Mouse (Mus musculus) gastrocnemius, postnatal 10 days (tissue): ENCODE measurements around the gene Gm10964. TPM values are rescaled to one million over a fixed set of nuclear protein-coding genes. Genes with fewer than 3 reads are reported as not detected.
"Not testable (repeated sequence)": the region's sequence is repeated elsewhere in the genome, so short reads cannot be mapped to it uniquely, and the experiment has no call there.

Experiments
- DNase-seq: peaks from one replicate; pipeline ENCODE4 v3.0.0; 2021; ENCODE audit warnings: mixed read lengths
- total RNA-seq, 2 experiments: library from RNA; stranded (reverse); gene quantifications; 2 replicates each; pipeline ENCODE4 v1.2.3; 2021

Gm10964 gene
- total RNA-seq, 2 experiments from 2014 or later, result not detected

DNA sequence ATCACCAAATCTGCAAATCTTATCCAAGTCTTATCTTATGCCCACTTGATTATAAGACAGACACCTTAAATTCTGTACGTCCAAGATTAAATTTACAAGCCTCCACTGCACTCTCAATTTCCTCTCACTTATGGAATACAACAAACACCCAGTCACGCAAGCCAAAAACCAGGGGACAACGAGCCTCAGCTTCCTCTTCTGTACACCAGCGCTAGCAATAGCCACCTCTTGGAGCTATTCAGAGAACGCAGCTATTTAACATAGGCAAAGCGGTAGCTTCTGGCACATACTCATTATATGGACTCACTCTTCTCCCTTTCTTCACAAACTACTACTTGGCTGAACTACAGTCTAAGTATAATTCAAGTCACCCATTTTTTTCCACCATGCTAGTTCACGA lies 40.0 kb downstream of the Gm10964 start:
- no peak for DNase-seq

DNA sequence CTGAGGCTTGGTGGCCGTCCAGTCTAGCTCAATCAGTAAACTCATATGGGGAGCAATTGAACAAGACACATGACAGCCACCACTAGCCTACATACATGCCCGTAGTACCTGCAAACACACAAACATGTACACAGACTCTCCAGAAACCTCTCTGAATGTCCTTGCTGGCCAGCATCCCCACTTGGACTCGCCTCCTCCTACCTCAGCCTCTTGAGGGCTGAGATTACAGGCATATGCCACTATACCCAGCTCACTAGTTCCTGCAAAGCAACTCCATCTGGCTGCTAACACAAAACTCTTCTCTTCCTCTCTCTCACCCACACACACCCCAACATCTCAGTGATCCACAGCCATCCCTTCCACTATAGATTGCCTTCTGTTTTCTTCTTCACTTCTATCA lies 41.1 kb downstream of the Gm10964 start:
- DNase-seq, result no peak

GRCm38 (mm10) chr3:103780777-103781176 lies 41.6 kb downstream of the Gm10964 start:
- no peak for DNase-seq

DNA sequence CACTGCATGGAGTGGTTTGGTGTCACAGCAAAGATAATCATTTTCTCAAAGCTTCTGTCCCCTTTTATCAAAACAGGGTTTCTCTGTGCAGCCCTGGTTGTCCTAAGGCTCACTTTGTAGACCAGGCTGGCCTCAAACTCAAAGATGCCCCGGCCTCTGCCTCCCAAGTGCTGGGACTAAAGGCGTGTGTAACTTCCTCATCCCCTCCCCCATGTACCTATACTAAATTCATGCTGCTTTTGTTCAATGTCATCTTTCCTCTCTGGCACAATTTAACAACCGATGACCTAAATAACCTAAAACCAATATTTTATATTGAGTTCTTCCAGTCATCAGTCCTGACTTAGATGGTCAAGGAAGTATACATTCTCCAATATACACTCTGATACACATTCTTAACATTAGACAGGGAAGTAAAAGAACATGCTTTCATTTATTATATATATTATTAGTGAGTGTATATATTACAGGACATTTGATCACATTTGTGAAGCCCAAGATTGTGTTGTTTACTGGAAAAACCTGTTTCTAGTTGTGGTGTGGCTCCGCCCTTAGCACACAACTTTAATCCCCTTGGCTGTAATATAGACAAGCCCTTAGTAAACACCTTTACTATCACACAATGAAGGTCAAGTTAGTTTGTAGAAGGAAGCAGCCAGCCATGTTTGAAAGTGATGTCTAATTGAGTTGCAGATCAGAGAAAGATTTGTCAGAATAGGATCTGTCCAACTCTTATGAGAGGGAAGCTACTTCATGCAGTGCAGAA lies 43.9 kb downstream of the Gm10964 start:
- no peak for DNase-seq

- DNase-seq, result no peak
These were observed 48.1 kb downstream of the Gm10964 start for GRCm38 (mm10) chr3:103787225-103787624.

DNA sequence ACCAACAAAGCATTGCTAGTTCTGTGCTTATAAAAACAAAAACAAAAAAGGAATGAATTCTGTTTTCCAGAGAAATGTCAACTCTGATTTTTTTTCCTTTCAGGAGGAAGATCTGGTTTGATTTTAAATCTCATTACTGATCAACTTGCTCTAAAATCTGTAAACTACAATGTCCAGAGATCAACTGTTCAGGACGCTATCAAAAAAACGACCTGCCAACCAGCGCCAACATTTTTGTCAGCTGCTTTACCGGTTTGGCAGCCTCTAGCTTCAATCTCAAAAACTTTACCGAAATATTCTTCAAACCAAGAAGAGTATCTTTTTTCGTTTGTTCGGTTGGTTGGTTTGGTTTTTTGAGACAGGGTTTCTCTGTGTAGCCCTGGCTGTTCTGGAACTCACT lies 49.9 kb downstream of the Gm10964 start:
- DNase-seq, result no peak

- no peak for DNase-seq
These were observed 50.8 kb downstream of the Gm10964 start for GRCm38 (mm10) chr3:103789891-103790345.

- DNase-seq, result no peak
These were observed 51.4 kb downstream of the Gm10964 start for GRCm38 (mm10) chr3:103790346-103791145.

DNA sequence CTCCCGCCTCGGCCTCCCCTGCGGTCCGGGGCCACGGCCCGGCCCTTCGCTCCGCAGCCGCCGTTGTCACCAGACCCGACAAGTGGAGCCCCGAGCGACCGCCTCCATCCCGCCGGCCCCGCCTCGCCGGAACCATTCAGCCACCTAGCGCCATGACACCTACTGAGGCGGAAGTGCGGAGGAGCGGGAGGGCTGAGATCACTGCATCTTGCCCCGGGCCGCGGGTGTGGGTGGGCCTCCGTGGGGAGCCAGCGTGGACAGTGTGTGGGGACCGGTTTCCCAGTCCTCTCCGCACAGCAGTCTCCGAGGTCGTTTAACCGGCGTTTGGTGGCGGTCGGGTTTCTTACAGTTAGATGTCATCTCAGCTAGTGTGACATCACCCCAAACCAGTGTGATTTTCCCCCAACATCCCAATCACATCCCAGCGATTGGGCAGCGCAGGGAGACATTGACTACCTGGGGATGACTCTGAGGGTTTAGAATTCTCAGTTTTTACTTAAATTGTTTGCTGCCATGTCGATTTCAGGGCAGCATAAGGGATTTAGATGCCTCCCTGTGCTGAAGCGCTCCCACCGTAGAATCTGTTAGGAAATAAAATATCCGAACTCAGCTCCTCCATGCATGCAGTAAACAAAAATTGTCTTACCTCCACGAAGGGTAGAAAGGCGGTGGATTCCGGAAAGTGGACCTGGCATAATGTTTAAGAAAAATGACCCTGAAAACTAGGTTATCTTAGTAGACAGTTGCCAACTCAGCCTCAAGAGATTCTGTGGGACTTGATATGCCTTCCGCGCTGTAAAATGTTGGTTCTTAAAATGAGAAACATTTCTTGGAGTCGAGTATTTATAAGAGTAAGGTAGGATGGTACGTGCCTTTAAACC lies 52.3 kb downstream of the Gm10964 start, which contains the start of gene Hipk1:
Gene Hipk1, minus strand, starts transcription at position 334 of the 881 bp plus-strand sequence.
- peak; percentile 90 for DNase-seq

GRCm38 (mm10) chr3:103792111-103792406 lies 52.9 kb downstream of the Gm10964 start:
- not testable (repeated sequence) for DNase-seq

- DNase-seq, result no peak
These were observed 53.4 kb downstream of the Gm10964 start for GRCm38 (mm10) chr3:103792566-103792965.

Other genes with a start within 250 kb of the Gm10964 start
- under 1 TPM in 1 of 2 experiments, not detected in 1; 0.36 TPM for gene Syt6, start 164.1 kb upstream of the Gm10964 start, total RNA-seq
- gene Atg4a-ps, start 93.3 kb upstream of the Gm10964 start, total RNA-seq, result 1 to 10 TPM in 1 of 2 experiments, under 1 TPM in 1; 0.14 to 5.3 TPM
- 10 to 100 TPM in 1 of 2 experiments, 1 to 10 TPM in 1; 10.0 to 15.0 TPM for gene Olfml3, start 1.4 kb upstream of the Gm10964 start, total RNA-seq
- gene Hipk1, start 52.2 kb downstream of the Gm10964 start, total RNA-seq, result 10 to 100 TPM; 52.1 to 59.8 TPM
- gene Dclre1b, start 70.1 kb downstream of the Gm10964 start, total RNA-seq, result 1 to 10 TPM; 5.6 to 6.5 TPM
- gene Ap4b1, start 70.2 kb downstream of the Gm10964 start, total RNA-seq, result 10 to 100 TPM in 1 of 2 experiments, 1 to 10 TPM in 1; 9.8 to 13.5 TPM
- not detected for gene Gm43064, start 70.2 kb downstream of the Gm10964 start, total RNA-seq
- under 1 TPM; 0.49 to 0.70 TPM for gene Bcl2l15, start 93.2 kb downstream of the Gm10964 start, total RNA-seq
- gene Ptpn22, start 120.4 kb downstream of the Gm10964 start, total RNA-seq, result under 1 TPM; 0.26 to 0.81 TPM
- gene Rsbn1, start 174.8 kb downstream of the Gm10964 start, total RNA-seq, result 1 to 10 TPM; 8.0 to 9.8 TPM
- gene Phtf1, start 228.7 kb downstream of the Gm10964 start, total RNA-seq, result 10 to 100 TPM in 1 of 2 experiments, 1 to 10 TPM in 1; 8.1 to 10.4 TPM